Mouse (Mus musculus) lung, embryonic 14.5 days (tissue): ENCODE data around the gene Carns1. TPM values are rescaled to one million over a fixed set of nuclear protein-coding genes. Genes with fewer than 3 reads are reported as not detected.
"Not testable (repeated sequence)": the region's sequence is repeated elsewhere in the genome, so short reads cannot be mapped to it uniquely, and the experiment has no call there.

Source experiments
- ATAC-seq: fragments of 200-750 bp; cut with Nextera tagmentation; 2 replicates; pipeline ENCODE4 v1.8.0; 2017; ENCODE audit warnings: mild to moderate bottlenecking, moderate TSS enrichment, moderate library complexity; ENCODE audit not compliant: insufficient read depth
- DNase-seq: peaks from one replicate; pipeline ENCODE4 v3.0.0-alpha.2; 2015
- H3K27ac ChIP-seq: fragments of 300-500 bp; sonication (generic); 2 replicates; pipeline ENCODE4 v1.5.1; 2014; ENCODE audit warnings: low read depth, mild to moderate bottlenecking, moderate library complexity
- H3K27me3 ChIP-seq: fragments of 300-500 bp; sonication (generic); 2 replicates; pipeline ENCODE4 v1.6.1; 2014; ENCODE audit warnings: low read length, control low read depth; ENCODE audit not compliant: insufficient read depth
- H3K36me3 ChIP-seq: fragments of 300-500 bp; sonication (generic); 2 replicates; pipeline ENCODE4 v1.6.1; 2014; ENCODE audit warnings: control low read depth; ENCODE audit not compliant: insufficient read depth
- H3K4me1 ChIP-seq: fragments of 300-500 bp; sonication (generic); 2 replicates; pipeline ENCODE4 v1.6.1; 2014; ENCODE audit warnings: antibody characterized with exemption, control low read depth; ENCODE audit not compliant: insufficient read depth
- H3K4me2 ChIP-seq: fragments of 300-500 bp; sonication (generic); 2 replicates; pipeline ENCODE4 v1.6.1; 2014; ENCODE audit warnings: mild to moderate bottlenecking
- H3K4me3 ChIP-seq: fragments of 300-500 bp; sonication (generic); 2 replicates; pipeline ENCODE4 v1.5.1; 2014; ENCODE audit warnings: low read depth, low read length
- H3K9ac ChIP-seq: fragments of 300-500 bp; sonication (generic); 2 replicates; pipeline ENCODE4 v1.6.1; 2014
- H3K9me3 ChIP-seq: fragments of 300-500 bp; sonication (generic); 2 replicates; pipeline ENCODE4 v1.6.1; 2016; ENCODE audit warnings: low read depth, low read length, control low read depth
- CTCF ChIP-seq: IDR thresholded peaks from 2 replicates; pipeline ENCODE4 v1.5.1; 2016; ENCODE audit warnings: antibody characterized with exemption, low read depth
- WGBS: fragments of 180-500 bp; shearing (Covaris S2); extraction: QIAGEN DNeasy Blood & Tissue Kit; methylation state at CpG from one replicate; pipeline ENCODE4 v1.1.7; 2014; 5-methylcytosine and 5-hydroxymethylcytosine counted together
- polyA plus RNA-seq: library from polyadenylated mRNA; unstranded; fragments of >200 nt; fragmentation: Nextera tagmentation; extraction: Ambion mirVana; gene quantifications from 2 replicates; pipeline ENCODE4 v1.2.1, GENCODE M21; 2014

The Carns1 gene
- polyA plus RNA-seq, 1 experiment from 2014 or later: 2.5 TPM

DNA sequence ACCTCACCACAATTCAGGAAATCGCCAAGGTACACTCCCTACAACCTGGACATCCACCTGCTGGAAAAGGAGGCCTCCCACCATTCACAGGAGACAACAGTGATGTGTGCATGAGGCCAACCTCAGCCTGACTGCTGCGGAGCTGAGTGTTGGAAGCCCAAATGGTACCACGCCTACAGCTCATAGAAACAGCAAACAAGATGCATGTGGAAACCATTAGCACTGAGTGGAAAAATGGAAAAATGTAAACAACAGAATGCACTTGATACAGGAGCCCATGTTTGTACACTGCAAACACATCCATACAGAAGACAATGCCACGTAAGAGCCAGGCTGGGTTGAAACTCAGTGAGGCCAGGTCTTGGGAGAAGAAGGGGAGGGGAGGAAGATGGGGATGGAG is 50.8 kb downstream of the Carns1 start:
- peaks cover 15% of the 10 kb centered on the region for H3K36me3 ChIP-seq
- no peak for ATAC-seq
- no peak for TF ChIP-seq CTCF

DNA sequence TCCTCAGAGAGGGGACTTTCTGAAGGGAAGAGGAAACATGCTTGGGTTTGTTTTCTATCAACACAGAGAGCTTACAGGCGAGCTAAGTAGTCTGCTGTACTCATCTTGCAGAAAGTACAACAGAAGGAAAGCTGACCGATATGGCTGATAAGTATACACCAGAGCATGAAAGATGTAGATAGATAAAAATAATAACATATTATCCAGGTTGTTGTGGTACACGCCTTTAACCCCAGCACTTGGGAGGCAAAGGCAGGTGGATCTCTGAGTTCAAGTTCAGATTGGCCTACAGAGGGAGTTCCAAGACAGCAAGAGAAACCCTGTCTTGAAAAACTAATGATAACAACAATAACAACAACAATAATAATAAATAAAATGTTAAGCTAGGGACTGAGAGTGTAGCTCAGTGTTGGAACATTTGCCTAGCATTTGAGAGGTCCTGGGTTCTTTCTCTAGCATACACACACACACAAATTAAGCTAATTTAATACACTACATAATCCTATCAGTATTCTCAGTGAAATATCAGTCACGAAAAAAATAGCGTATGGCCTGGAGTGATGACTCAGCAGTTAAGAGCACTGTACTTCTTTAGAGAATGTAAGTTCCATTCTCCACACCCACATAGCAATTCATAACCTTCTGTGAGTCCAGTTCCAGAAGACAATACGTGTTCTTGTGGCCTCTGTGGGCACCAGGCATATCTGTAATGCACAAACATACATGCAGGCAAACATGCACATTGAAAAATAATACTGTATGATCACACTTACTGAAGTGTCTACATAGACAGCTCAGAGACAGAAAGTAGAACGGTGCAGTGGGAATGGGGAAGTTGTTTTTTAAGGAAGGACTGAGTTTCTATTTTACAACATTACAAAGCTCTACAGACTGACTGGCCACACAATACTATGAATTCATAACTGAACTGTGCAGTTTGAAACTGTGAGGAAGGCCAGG is 52.6 kb downstream of the Carns1 start:
- Histone ChIP-seq H3K4me1 (peaks cover 13% of the 10 kb centered on the region), H3K36me3 (peaks cover 8% of the 10 kb centered on the region), H3K9ac (no peak overlapping the region), H3K27ac (no peak overlapping the region), H3K9me3 (no peaks in the 10 kb centered on the region), H3K27me3 (no peaks in the 10 kb centered on the region), H3K4me2 (no peak overlapping the region), H3K4me3 (no peak overlapping the region)
- 73% methylated on average over 7 of the region's 7 CpGs for WGBS
- DNase-seq: no peak
- ATAC-seq: no peak
- TF ChIP-seq CTCF: no peak

More for the DNA sequence above, 50.8 kb downstream of the Carns1 start:
- H3K4me2 ChIP-seq: peak overlapping the region; percentile 55; the same call in 1 of the 2 replicates
- no peak overlapping the region for H3K27ac ChIP-seq
- H3K4me3 ChIP-seq: no peak overlapping the region
- peaks cover 13% of the 10 kb centered on the region for H3K4me1 ChIP-seq
- H3K9me3 ChIP-seq: no peaks in the 10 kb centered on the region
- DNase-seq: no peak
- H3K27me3 ChIP-seq: no peaks in the 10 kb centered on the region
- H3K9ac ChIP-seq: no peak overlapping the region
- 68% methylated on average over 4 of the region's 4 CpGs for WGBS

GRCm38 (mm10) chr19:4121896-4122295 is 53.4 kb downstream of the Carns1 start:
- DNase-seq, H3K4me3 ChIP-seq, H3K9ac ChIP-seq, H3K27me3 ChIP-seq, H3K9me3 ChIP-seq, ATAC-seq: not testable (repeated sequence)
- 55% methylated on average over 6 of the region's 6 CpGs for WGBS
- Histone ChIP-seq H3K4me1 (peaks cover 11% of the 10 kb centered on the region), H3K27ac (0 out of 2 replicates have a peak overlapping the region, but pooled peaks have one; percentile 1), H3K36me3 (peaks cover 16% of the 10 kb centered on the region), H3K4me2 (peak overlapping the region; percentile 65)

- H3K36me3 ChIP-seq: peaks cover 23% of the 10 kb centered on the region
- TF ChIP-seq CTCF: no peak
- H3K9me3 ChIP-seq: no peaks in the 10 kb centered on the region
- DNase-seq (peak; percentile 100), ATAC-seq (peak; percentile 74)
- WGBS: 3% methylated on average over 38 of the region's 38 CpGs
- peak overlapping the region; percentile 83; the same call in 1 of the 2 replicates for H3K27ac ChIP-seq
- H3K27me3 ChIP-seq: no peaks in the 10 kb centered on the region
- peaks cover 6% of the 10 kb centered on the region; the same call in 1 of the 2 replicates for H3K4me1 ChIP-seq
- H3K4me2 ChIP-seq: peak overlapping the region; percentile 65
- peak overlapping the region; percentile 49 for H3K4me3 ChIP-seq
- H3K9ac ChIP-seq: peak overlapping the region; percentile 58
Observed at GRCm38 (mm10) chr19:4121097-4121805, 54.0 kb downstream of the Carns1 start.

- peak overlapping the region; percentile 49 for H3K4me3 ChIP-seq
- ATAC-seq (no peak), DNase-seq (no peak)
- 95% methylated on average over 2 of the region's 2 CpGs for WGBS
- no peak for TF ChIP-seq CTCF
- no peak overlapping the region for H3K27ac ChIP-seq
- H3K9ac ChIP-seq: 0 out of 2 replicates have a peak overlapping the region, but pooled peaks have one; percentile 0
- peaks cover 29% of the 10 kb centered on the region for H3K36me3 ChIP-seq
- H3K9me3 ChIP-seq: no peaks in the 10 kb centered on the region
- H3K4me1 ChIP-seq: peaks cover 6% of the 10 kb centered on the region; the same call in 1 of the 2 replicates
- H3K27me3 ChIP-seq: no peaks in the 10 kb centered on the region
- H3K4me2 ChIP-seq: peak overlapping the region; percentile 65
Observed at GRCm38 (mm10) chr19:4120496-4120895, 54.8 kb downstream of the Carns1 start.

DNA sequence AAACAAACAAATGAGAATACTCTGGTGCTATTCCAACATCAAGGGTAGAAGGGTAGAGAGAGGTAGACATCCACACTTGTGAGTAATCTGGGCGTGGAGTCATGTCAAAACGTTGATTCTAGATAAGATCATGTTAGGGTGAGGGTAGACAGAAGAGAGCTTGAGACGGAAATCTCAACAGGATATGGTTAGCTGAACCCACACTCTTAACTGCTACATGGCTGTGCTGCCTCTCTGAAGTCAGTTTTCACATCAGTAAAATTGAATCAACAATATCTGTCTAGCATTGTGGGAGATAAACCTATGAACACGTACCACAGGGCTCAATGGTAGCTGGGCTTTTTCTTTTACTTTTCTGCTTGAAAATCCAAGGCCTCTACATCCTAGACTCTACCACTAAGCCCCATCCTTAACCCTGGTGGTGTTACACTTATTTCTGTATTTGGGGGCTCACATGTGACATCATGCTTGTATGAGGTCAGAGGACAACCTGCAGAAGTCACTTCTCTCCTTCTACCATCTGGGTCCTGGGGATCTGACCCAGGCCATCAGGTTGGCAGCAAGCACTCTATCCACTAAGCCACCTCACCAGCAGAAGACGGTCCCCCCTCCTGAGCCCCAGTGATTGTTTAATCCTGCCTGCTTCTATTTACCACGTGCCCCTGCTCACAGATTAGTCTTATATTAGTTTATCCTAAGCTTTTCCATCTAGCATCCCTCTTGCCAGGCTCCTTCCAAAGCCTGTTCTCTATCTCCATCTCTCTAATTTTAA is 55.4 kb downstream of the Carns1 start:
- H3K9ac ChIP-seq: 0 out of 2 replicates have a peak overlapping the region, but pooled peaks have one; percentile 0
- peaks cover 35% of the 10 kb centered on the region for H3K36me3 ChIP-seq
- H3K4me3 ChIP-seq: no peak overlapping the region; the same call in 1 of the 2 replicates
- DNase-seq: no peak
- H3K27me3 ChIP-seq: no peaks in the 10 kb centered on the region
- WGBS: 71% methylated on average over 6 of the region's 6 CpGs
- no peak for ATAC-seq
- TF ChIP-seq CTCF: no peak
- H3K4me2 ChIP-seq: no peak overlapping the region; the same call in 1 of the 2 replicates
- H3K27ac ChIP-seq: no peak overlapping the region
- peaks cover 3% of the 10 kb centered on the region; the same call in 1 of the 2 replicates for H3K4me1 ChIP-seq
- H3K9me3 ChIP-seq: no peaks in the 10 kb centered on the region
